Mouse (Mus musculus) neural tube, embryonic 11.5 days (tissue): ENCODE data around the gene Erlin1. TPM values are rescaled to one million over a fixed set of nuclear protein-coding genes. Genes with fewer than 3 reads are reported as not detected.

ENCODE experiments used
- ATAC-seq: fragments of 200-750 bp; cut with Nextera tagmentation; 2 replicates; pipeline ENCODE4 v1.8.0; 2017; ENCODE audit warnings: moderate number of reproducible peaks, mild to moderate bottlenecking, moderate TSS enrichment, moderate library complexity; ENCODE audit not compliant: insufficient read depth, low FRiP score, low TSS enrichment
- DNase-seq: peaks from one replicate; pipeline ENCODE4 v3.0.0-alpha.2; 2015; ENCODE audit warnings: low spot score
- H3K27ac ChIP-seq: fragments of 300-500 bp; sonication (generic); 2 replicates; pipeline ENCODE4 v1.5.1; 2014; ENCODE audit warnings: low read depth, mild to moderate bottlenecking, low read length
- H3K27me3 ChIP-seq: fragments of 300-500 bp; sonication (generic); 2 replicates; pipeline ENCODE4 v1.6.1; 2014; ENCODE audit warnings: mild to moderate bottlenecking, low read length, mixed read lengths; ENCODE audit not compliant: control insufficient read depth, insufficient read depth
- H3K36me3 ChIP-seq: fragments of 300-500 bp; sonication (generic); 2 replicates; pipeline ENCODE4 v1.6.1; 2014; ENCODE audit warnings: mild to moderate bottlenecking, low read length, moderate library complexity, mixed read lengths; ENCODE audit not compliant: control insufficient read depth, insufficient read depth
- H3K4me1 ChIP-seq: fragments of 300-500 bp; sonication (generic); 2 replicates; pipeline ENCODE4 v1.6.1; 2014; ENCODE audit warnings: low read length, mixed read lengths; ENCODE audit not compliant: control insufficient read depth, insufficient read depth
- H3K4me2 ChIP-seq: fragments of 300-500 bp; sonication (generic); 2 replicates; pipeline ENCODE4 v1.6.1; 2014; ENCODE audit warnings: low read depth, mild to moderate bottlenecking, moderate library complexity
- H3K4me3 ChIP-seq: fragments of 300-500 bp; sonication (generic); 2 replicates; pipeline ENCODE4 v1.5.1; 2014; ENCODE audit warnings: low read depth, low read length
- H3K9ac ChIP-seq: fragments of 300-500 bp; sonication (generic); 2 replicates; pipeline ENCODE4 v1.6.1; 2014; ENCODE audit warnings: mild to moderate bottlenecking, low read length
- H3K9me3 ChIP-seq: fragments of 300-500 bp; sonication (generic); 2 replicates; pipeline ENCODE4 v1.6.1; 2016; ENCODE audit warnings: low read length; ENCODE audit not compliant: control insufficient read depth
- WGBS: fragments of 180-500 bp; shearing (Covaris S2); extraction: QIAGEN DNeasy Blood & Tissue Kit; methylation state at CpG from one replicate; pipeline ENCODE4 v1.1.7; 2014; 5-methylcytosine and 5-hydroxymethylcytosine counted together
- polyA plus RNA-seq: library from polyadenylated mRNA; unstranded; fragments of >200 nt; fragmentation: Nextera tagmentation; extraction: Ambion mirVana; gene quantifications from 2 replicates; pipeline ENCODE4 v1.2.1, GENCODE M21; 2014

The Erlin1 gene
- polyA plus RNA-seq, 1 experiment from 2014 or later = 19.1 TPM

DNA sequence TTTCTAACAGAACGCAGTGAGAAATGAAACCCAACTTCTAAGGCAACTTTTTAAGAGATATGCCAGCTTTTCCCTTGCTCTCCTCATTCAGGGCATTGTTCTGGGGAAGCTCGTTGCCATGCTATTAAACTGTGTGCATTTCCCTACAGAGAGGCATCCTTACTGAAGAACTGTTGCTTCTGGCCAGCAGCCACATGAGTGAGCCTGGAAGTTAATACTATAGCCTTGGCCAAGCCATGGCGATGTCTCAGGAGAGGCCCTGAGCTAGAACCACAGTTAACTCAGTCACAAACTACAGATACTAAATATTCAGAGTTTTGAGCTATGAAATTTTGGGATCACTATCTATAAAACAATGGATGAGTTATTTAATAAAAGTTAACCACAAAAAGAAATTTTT, 33.4 kb upstream of the Erlin1 start:
- no peak for DNase-seq
- Histone ChIP-seq H3K4me2 (no peak overlapping the region), H3K9ac (no peak overlapping the region), H3K27me3 (no peaks in the 10 kb centered on the region), H3K36me3 (no peaks in the 10 kb centered on the region), H3K9me3 (no peaks in the 10 kb centered on the region), H3K4me1 (0 out of 2 replicates have a peak, but pooled peaks cover 2% of the 10 kb centered on the region), H3K4me3 (no peak overlapping the region), H3K27ac (no peak overlapping the region)
- 86% methylated on average over 3 of the region's 3 CpGs for WGBS
- ATAC-seq = no peak

DNA sequence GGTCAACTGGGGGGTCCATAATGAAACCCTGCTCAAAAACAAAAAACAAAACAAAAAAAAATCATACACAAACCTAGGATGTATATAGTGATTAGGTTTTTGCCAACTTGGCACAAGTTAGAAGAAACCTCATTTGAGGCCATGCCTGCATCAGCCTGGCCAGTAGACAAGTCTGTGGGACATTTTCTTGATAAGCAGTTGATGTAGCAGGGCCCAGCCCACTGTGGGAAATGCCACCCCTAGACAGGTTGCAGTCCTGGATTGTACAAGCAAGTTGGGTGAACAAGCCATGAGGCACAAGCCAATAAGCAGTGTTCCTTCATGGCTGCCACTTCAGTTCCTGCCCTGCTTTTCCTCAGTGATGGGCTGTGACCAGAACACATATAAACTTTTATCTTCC, 31.3 kb upstream of the Erlin1 start:
- no peak for ATAC-seq
- Histone ChIP-seq H3K4me2 (no peak overlapping the region), H3K9me3 (no peaks in the 10 kb centered on the region), H3K27ac (no peak overlapping the region), H3K4me1 (no peaks in the 10 kb centered on the region), H3K4me3 (no peak overlapping the region), H3K36me3 (peaks cover 8% of the 10 kb centered on the region), H3K27me3 (no peaks in the 10 kb centered on the region), H3K9ac (no peak overlapping the region)
- no peak for DNase-seq

DNA sequence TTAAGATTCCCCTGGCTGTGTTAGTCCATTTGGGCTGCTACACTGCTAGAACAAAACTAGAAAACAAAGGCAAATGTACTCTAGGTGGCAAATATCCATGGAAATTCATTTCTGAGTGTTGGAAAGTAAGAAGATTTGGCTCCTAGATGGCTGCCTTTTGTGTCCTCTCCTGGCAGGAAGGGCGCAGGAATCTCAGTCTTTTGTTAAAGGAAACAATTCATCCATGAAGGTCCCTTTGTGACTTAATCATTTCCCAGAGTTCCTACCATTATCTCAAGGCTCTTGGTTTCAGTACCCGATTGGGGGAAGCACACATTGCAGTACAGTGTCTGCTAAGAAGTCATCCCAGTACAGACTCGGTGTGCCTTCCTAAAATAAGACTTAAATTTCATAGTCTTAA, 16.7 kb upstream of the Erlin1 start:
- Histone ChIP-seq H3K4me1 (no peaks in the 10 kb centered on the region), H3K9ac (no peak overlapping the region), H3K9me3 (no peaks in the 10 kb centered on the region), H3K36me3 (0 out of 2 replicates have a peak, but pooled peaks cover 2% of the 10 kb centered on the region), H3K4me2 (no peak overlapping the region), H3K4me3 (no peak overlapping the region), H3K27me3 (no peaks in the 10 kb centered on the region), H3K27ac (no peak overlapping the region)
- WGBS = 52% methylated on average over 3 of the region's 3 CpGs
- no peak for ATAC-seq
- DNase-seq = no peak

DNA sequence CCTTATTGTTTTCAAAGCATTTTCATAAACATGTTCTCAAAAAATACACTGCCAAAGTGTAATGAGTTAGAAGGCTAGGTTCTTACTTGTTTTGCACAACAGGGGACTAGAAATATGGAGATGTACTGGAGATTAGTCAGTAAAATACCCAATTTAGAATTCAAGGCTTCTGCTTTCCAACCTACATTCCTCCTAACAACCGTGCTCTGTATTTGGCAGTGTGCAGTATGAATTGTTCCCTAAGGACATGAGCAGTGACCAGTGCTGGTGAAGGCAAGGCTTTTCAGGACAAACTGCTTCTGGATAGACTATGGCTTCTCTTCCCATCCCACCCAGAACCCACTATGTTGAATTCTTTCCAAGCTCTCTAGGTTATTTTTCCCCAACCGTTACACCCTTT, 11.3 kb upstream of the Erlin1 start:
- H3K27ac ChIP-seq = no peak overlapping the region
- H3K4me2 ChIP-seq = no peak overlapping the region
- H3K9me3 ChIP-seq = no peaks in the 10 kb centered on the region
- H3K27me3 ChIP-seq = no peaks in the 10 kb centered on the region
- no peak overlapping the region for H3K4me3 ChIP-seq
- H3K4me1 ChIP-seq = no peaks in the 10 kb centered on the region
- 94% methylated on average over 2 of the region's 2 CpGs for WGBS
- no peaks in the 10 kb centered on the region for H3K36me3 ChIP-seq
- ATAC-seq (no peak), DNase-seq (no peak)
- H3K9ac ChIP-seq = no peak overlapping the region

DNA sequence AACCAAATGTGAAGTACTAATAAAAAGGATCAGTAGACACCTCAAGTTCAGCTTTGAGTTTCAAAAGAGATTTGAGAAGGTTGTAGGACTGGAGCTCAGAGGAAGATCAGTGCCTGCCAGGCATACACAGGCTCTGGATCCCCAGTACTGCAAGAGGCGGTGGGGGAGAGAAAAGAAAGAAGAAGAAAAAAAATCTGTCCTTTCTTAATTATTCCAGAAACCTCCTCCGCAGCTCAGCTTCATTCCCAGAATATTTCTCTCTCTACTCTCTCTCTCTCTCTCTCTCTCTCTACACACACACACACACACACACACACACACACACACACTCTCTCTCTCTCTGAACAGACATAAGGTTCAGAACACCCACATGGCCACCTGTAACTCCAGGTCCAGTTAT, 10.4 kb upstream of the Erlin1 start:
- H3K9me3 ChIP-seq = no peaks in the 10 kb centered on the region
- no peak overlapping the region for H3K9ac ChIP-seq
- no peaks in the 10 kb centered on the region for H3K27me3 ChIP-seq
- WGBS = 79% methylated on average over 2 of the region's 2 CpGs
- no peak overlapping the region for H3K27ac ChIP-seq
- no peaks in the 10 kb centered on the region for H3K36me3 ChIP-seq
- no peak for ATAC-seq
- DNase-seq = no peak
- no peaks in the 10 kb centered on the region for H3K4me1 ChIP-seq
- H3K4me3 ChIP-seq = no peak overlapping the region
- H3K4me2 ChIP-seq = no peak overlapping the region

DNA sequence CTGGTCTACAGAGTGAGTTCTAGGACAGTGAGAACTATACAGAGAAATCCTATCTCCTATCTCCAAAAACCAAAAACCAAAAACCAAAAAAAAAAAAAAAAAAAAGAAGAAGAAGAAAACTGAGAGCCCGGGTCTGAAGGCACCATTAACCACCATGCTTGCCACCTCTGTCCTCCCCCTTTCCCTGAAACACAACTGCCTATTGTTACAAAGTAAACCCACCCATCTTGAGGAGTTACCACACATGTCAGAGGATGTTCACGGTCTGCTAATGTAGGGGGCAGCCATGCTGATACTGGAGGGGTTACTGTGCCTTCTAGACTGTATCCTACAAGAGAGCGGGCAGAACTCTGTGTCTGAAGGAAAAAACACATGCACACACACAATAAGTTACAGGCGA, 7.4 kb upstream of the Erlin1 start:
- DNase-seq (no peak), ATAC-seq (no peak)
- Histone ChIP-seq H3K36me3 (no peaks in the 10 kb centered on the region), H3K9ac (no peak overlapping the region), H3K9me3 (no peaks in the 10 kb centered on the region), H3K4me1 (no peaks in the 10 kb centered on the region), H3K27me3 (no peaks in the 10 kb centered on the region), H3K27ac (no peak overlapping the region), H3K4me3 (no peak overlapping the region), H3K4me2 (no peak overlapping the region)
- 79% methylated on average over 4 of the region's 4 CpGs for WGBS

DNA sequence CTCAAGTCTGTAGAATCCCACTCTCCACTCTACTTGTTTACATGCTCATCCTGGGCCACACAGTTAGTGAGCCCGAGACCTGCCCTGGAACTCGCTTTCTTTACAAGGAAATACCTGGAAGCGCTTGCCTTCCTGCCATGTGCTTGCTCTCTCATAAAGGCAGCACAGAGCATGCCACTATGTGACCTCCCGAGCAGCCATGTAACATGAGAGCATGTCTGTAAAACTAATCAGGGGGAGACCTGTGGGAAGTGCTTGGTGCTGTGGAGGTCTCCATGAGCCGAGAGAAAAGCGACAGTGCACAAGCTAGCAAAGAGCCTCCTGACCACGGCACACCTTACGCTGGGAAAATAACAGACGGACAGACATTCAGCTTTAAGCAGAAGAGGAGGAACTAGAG, 6.9 kb upstream of the Erlin1 start:
- DNase-seq (peak; percentile 24), ATAC-seq (no peak)
- Histone ChIP-seq H3K9me3 (no peaks in the 10 kb centered on the region), H3K4me3 (no peak overlapping the region), H3K27ac (no peak overlapping the region), H3K27me3 (no peaks in the 10 kb centered on the region), H3K4me2 (no peak overlapping the region), H3K9ac (no peak overlapping the region), H3K4me1 (no peaks in the 10 kb centered on the region), H3K36me3 (no peaks in the 10 kb centered on the region)
- 70% methylated on average over 9 of the region's 9 CpGs for WGBS

DNA sequence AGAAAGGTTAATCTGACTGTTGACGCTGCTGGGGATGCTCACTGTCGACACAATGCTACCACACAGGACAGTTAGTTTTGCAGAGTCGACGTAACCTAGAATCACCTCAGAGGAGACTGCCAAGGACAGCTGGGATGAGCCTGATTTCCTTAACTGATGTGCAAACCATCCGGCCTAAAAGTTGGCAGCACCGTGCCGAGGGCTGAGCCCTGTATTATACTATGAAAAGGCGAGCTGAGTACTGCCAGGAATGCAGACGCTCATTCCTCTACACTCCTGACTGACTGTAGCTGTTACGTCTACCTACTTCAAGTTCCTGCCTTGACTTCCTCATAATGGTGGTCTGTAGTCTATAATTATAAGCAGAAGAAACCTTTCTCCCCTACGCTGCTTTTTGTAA, 5.4 kb upstream of the Erlin1 start:
- H3K36me3 ChIP-seq = no peaks in the 10 kb centered on the region
- H3K9ac ChIP-seq = no peak overlapping the region
- H3K27me3 ChIP-seq = no peaks in the 10 kb centered on the region
- H3K4me1 ChIP-seq = no peaks in the 10 kb centered on the region
- no peak overlapping the region for H3K4me3 ChIP-seq
- H3K9me3 ChIP-seq = no peaks in the 10 kb centered on the region
- H3K4me2 ChIP-seq = no peak overlapping the region
- H3K27ac ChIP-seq = no peak overlapping the region
- WGBS = 78% methylated on average over 11 of the region's 11 CpGs
- DNase-seq (no peak), ATAC-seq (no peak)

DNA sequence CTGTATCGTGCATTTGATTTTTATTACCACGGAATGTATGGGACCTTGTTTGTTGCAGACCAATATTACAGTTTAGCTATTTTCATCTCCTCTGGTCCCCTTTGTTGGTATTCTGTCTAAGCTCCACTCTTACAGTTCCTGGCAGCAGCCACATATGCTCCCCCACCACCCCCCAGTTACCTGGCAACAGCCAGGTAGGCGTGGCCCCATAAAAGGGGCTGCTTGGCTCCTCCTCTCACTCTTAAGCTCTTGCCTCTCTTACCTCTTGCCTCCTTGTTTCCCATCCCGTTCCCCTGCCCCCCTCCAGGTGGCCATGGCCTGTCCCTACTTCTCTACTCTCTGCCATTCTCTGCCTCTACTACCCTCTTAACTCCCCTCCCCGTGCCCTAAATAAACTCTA, 1.6 kb upstream of the Erlin1 start:
- H3K27ac ChIP-seq = no peak overlapping the region
- no peak overlapping the region for H3K9ac ChIP-seq
- no peaks in the 10 kb centered on the region for H3K27me3 ChIP-seq
- H3K4me1 ChIP-seq = no peaks in the 10 kb centered on the region
- no peaks in the 10 kb centered on the region for H3K9me3 ChIP-seq
- H3K36me3 ChIP-seq = no peaks in the 10 kb centered on the region
- ATAC-seq = no peak
- 60% methylated on average over 5 of the region's 5 CpGs for WGBS
- H3K4me3 ChIP-seq = no peak overlapping the region
- no peak for DNase-seq
- no peak overlapping the region for H3K4me2 ChIP-seq
